Comparison of ENCODE assay signal across 9 mouse cellular contexts in genomic region chr10:3427689-3428399, GRCm38 (mm10).
DNase-seq lines count a peak whose midpoint lies in the region; ATAC-seq lines count a peak whose summit lies in the region.
"Had no signal": no experiment of that assay in that cellular context is flagged by ENCODE, and none has a peak within 500 bp of the region (broad histone marks: within the 10 kb centered on the region; RNA-seq: fewer than 3 reads in every experiment).

No protein-coding gene starts in this region.

- 42% methylated on average over 3 of the region's 3 CpGs for WGBS in heart, embryonic 10.5 days
- WGBS in neural tube, embryonic 11.5 days = 83% methylated on average over 3 of the region's 3 CpGs
- WGBS in midbrain, embryonic 14.5 days = 60% methylated on average over 3 of the region's 3 CpGs
- 58% methylated on average over 3 of the region's 3 CpGs for WGBS in intestine, embryonic 16.5 days

- no peaks in the 10 kb centered on the region for H3K27me3 ChIP-seq in heart, embryonic 10.5 days (ENCODE audit: insufficient read depth, poor library complexity, severe bottlenecking)
- H3K27me3 ChIP-seq in neural tube, embryonic 11.5 days (ENCODE audit: control insufficient read depth, insufficient read depth, low read length) = no peaks in the 10 kb centered on the region
- no peaks in the 10 kb centered on the region for H3K27me3 ChIP-seq in midbrain, embryonic 14.5 days (ENCODE audit: control insufficient read depth, insufficient read depth, low read length)
- H3K27me3 ChIP-seq in intestine, embryonic 16.5 days (replicated peaks; ENCODE audit: control insufficient read depth, insufficient read depth, low read length) = no peaks in the 10 kb centered on the region

- DNase-seq in heart, adult 11 months = peak; percentile 83
- no peak for DNase-seq in heart, embryonic 10.5 days (ENCODE audit: low spot score)
- DNase-seq in neural tube, embryonic 11.5 days (ENCODE audit: low spot score) = no peak
- DNase-seq in neural tube, embryonic 10.5 days (ENCODE audit: extremely low spot score, low spot score) = no peak
- DNase-seq in adrenal gland, postnatal 36 days = peak; percentile 49 to 65
- peak; percentile 74 for DNase-seq in midbrain, embryonic 14.5 days
- DNase-seq in yolk sac, embryonic 10.5 days (ENCODE audit: low spot score) = no peak

- H3K4me3 ChIP-seq in heart, embryonic 10.5 days = no peak overlapping the region
- no peak overlapping the region for H3K4me3 ChIP-seq in neural tube, embryonic 11.5 days (ENCODE audit: low read depth, low read length)
- H3K4me3 ChIP-seq in midbrain, embryonic 14.5 days (replicated peaks; ENCODE audit: low read depth, low read length) = no peak overlapping the region
- H3K4me3 ChIP-seq in intestine, embryonic 16.5 days (ENCODE audit: low read length) = no peak overlapping the region
- H3K4me3 ChIP-seq: erythroblast, embryonic 14.5 days had no signal

- H3K4me1 ChIP-seq in heart, embryonic 10.5 days = peaks cover 31% of the 10 kb centered on the region
- H3K4me1 ChIP-seq in neural tube, embryonic 11.5 days (ENCODE audit: control insufficient read depth, insufficient read depth, low read length) = no peaks in the 10 kb centered on the region
- no peaks in the 10 kb centered on the region for H3K4me1 ChIP-seq in midbrain, embryonic 14.5 days (ENCODE audit: control insufficient read depth, insufficient read depth, low read length)
- H3K4me1 ChIP-seq in intestine, embryonic 16.5 days (ENCODE audit: control insufficient read depth, insufficient read depth, low read length) = no peaks in the 10 kb centered on the region

- no peak overlapping the region for H3K4me2 ChIP-seq in neural tube, embryonic 11.5 days (ENCODE audit: low read depth)
- H3K4me2 ChIP-seq in midbrain, embryonic 14.5 days (ENCODE audit: low read length) = no peak overlapping the region
- H3K4me2 ChIP-seq in intestine, embryonic 16.5 days (ENCODE audit: low read depth, low read length) = no peak overlapping the region

- no peak overlapping the region; the same call in 1 of the 2 replicates for H3K27ac ChIP-seq in heart, embryonic 10.5 days
- no peak overlapping the region for H3K27ac ChIP-seq in neural tube, embryonic 11.5 days (ENCODE audit: low read depth, low read length)
- H3K27ac ChIP-seq in midbrain, embryonic 14.5 days (replicated peaks; ENCODE audit: low read depth, low read length) = no peak overlapping the region
- no peak overlapping the region for H3K27ac ChIP-seq in intestine, embryonic 16.5 days (ENCODE audit: low read length)

- H3K9me3 ChIP-seq in heart, embryonic 10.5 days = no peaks in the 10 kb centered on the region
- H3K9me3 ChIP-seq in neural tube, embryonic 11.5 days (ENCODE audit: control insufficient read depth, low read length) = no peaks in the 10 kb centered on the region
- H3K9me3 ChIP-seq in midbrain, embryonic 14.5 days (ENCODE audit: control insufficient read depth, low read length) = no peaks in the 10 kb centered on the region
- no peaks in the 10 kb centered on the region for H3K9me3 ChIP-seq in intestine, embryonic 16.5 days (ENCODE audit: control insufficient read depth, low read length)

- ATAC-seq in neural tube, embryonic 11.5 days (ENCODE audit: insufficient read depth, low FRiP score, low TSS enrichment) = peak; percentile 27; the same call in 1 of the 2 replicates
- ATAC-seq in midbrain, embryonic 14.5 days (ENCODE audit: low FRiP score, low TSS enrichment) = no peak
- no peak for ATAC-seq in intestine, embryonic 16.5 days

- H3K36me3 ChIP-seq in heart, embryonic 10.5 days = peaks cover 6% of the 10 kb centered on the region; the same call in 1 of the 2 replicates
- H3K36me3 ChIP-seq in neural tube, embryonic 11.5 days (ENCODE audit: control insufficient read depth, insufficient read depth, low read length) = no peaks in the 10 kb centered on the region
- H3K36me3 ChIP-seq in midbrain, embryonic 14.5 days (ENCODE audit: control insufficient read depth, insufficient read depth, low read length) = no peaks in the 10 kb centered on the region
- H3K36me3 ChIP-seq in intestine, embryonic 16.5 days (ENCODE audit: control insufficient read depth, insufficient read depth, low read length) = no peaks in the 10 kb centered on the region

- no peak overlapping the region for H3K9ac ChIP-seq in neural tube, embryonic 11.5 days (ENCODE audit: low read length)
- no peak overlapping the region for H3K9ac ChIP-seq in midbrain, embryonic 14.5 days (replicated peaks; ENCODE audit: low read length)
- no peak overlapping the region for H3K9ac ChIP-seq in intestine, embryonic 16.5 days (ENCODE audit: low read depth, low read length)

Comparison
In these comparisons a context has a peak if more than half of its experiments do, and no peak if none do; other contexts are left out.
1. DNase-seq: peak in heart, adult 11 months (single experiment), adrenal gland, postnatal 36 days (2 of 2) and midbrain, embryonic 14.5 days (single experiment); none in heart, embryonic 10.5 days (single experiment), neural tube, embryonic 11.5 days (single experiment), neural tube, embryonic 10.5 days (single experiment) and yolk sac, embryonic 10.5 days (single experiment).